Mouse (Mus musculus) embryonic fibroblast, embryonic 13.5 days (primary cell): ENCODE measurements around the gene Kras.

Experiments used
- CTCF ChIP-seq: IDR thresholded peaks from 2 replicates; pipeline ENCODE4 v1.5.1; 2011; ENCODE audit warnings: mild to moderate bottlenecking, control low read depth, low read length, moderate library complexity, borderline replicate concordance; ENCODE audit not compliant: insufficient read depth
- POLR2A ChIP-seq: IDR thresholded peaks from 2 replicates; pipeline ENCODE4 v1.6.1; 2011; ENCODE audit warnings: low read depth, mild to moderate bottlenecking, control low read depth, low read length, moderate library complexity

GRCm38 (mm10) chr6:145171892-145172606 is 78.0 kb downstream of the Kras start:
- TF ChIP-seq CTCF (no peak), POLR2A (no peak)
